ENCODE assay signal across 19 mouse cellular contexts in the genomic region with DNA sequence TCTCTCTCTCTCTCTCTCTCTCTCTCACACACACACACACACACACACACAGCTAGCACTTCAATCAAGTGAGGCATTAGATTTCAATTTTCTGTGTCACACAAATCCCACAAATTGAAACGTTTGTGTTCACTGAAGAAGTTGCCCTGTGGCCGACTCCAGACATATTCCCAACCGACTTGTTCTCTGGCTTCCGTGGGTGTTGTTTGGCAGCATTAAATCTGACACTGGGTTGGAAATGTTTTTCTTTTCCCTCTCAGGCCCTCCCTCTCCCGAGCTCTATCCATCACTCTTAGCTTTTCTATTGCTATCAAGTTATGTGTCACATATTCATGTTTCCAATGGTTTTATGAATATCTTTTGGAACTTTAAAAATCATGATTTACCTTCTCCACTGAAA.
"Had no signal": no experiment of that assay in that cellular context is flagged by ENCODE, and none has a peak within 500 bp of the region (broad histone marks: within the 10 kb centered on the region; RNA-seq: fewer than 3 reads in every experiment).

No protein-coding gene starts in this region.

- H3K9ac ChIP-seq: lung, embryonic 14.5 days; midbrain, embryonic 12.5 days; neural tube, embryonic 13.5 days; neural tube, embryonic 15.5 days had no signal

- H3K9me3 ChIP-seq: midbrain, embryonic 10.5 days; midbrain, embryonic 12.5 days; neural tube, embryonic 13.5 days; neural tube, embryonic 15.5 days had no signal

- H3K36me3 ChIP-seq: midbrain, embryonic 10.5 days; midbrain, embryonic 12.5 days; neural tube, embryonic 13.5 days; neural tube, embryonic 15.5 days had no signal

- H3K4me1 ChIP-seq: midbrain, embryonic 10.5 days; midbrain, embryonic 12.5 days; neural tube, embryonic 13.5 days; neural tube, embryonic 15.5 days had no signal

- ATAC-seq: midbrain, embryonic 16.5 days had no signal

- H3K4me3 ChIP-seq: midbrain, embryonic 10.5 days; midbrain, embryonic 12.5 days; myocyte; neural tube, embryonic 13.5 days; neural tube, embryonic 15.5 days had no signal

- H3K27ac ChIP-seq: midbrain, embryonic 10.5 days; midbrain, embryonic 12.5 days; neural tube, embryonic 13.5 days; neural tube, embryonic 15.5 days had no signal

- DNase-seq: lung, adult 18-20 months; lung, embryonic 14.5 days; lung, postnatal 10 days; lung, postnatal 4 days; midbrain, embryonic 14.5 days; retina, postnatal 1 day; right cerebral cortex, adult 18-20 months; right cerebral cortex, postnatal 25 days; right cerebral cortex, postnatal 4 days; spleen, adult 18-20 months; thymus, adult 2 months; thymus, postnatal 25 days; thymus, postnatal 4 days had no signal

- H3K4me2 ChIP-seq: lung, embryonic 14.5 days; midbrain, embryonic 12.5 days; neural tube, embryonic 13.5 days; neural tube, embryonic 15.5 days had no signal

- H3K27me3 ChIP-seq: midbrain, embryonic 12.5 days; neural tube, embryonic 13.5 days; neural tube, embryonic 15.5 days had no signal
